Mouse (Mus musculus): ENCODE measurements at regions not wholly inside any gene's neighbourhood (a gene's known extent, or its start where the extent isn't known, plus 50 kb on each side); places are given as distances from the start of the nearest gene placed in this dataset.

DNA sequence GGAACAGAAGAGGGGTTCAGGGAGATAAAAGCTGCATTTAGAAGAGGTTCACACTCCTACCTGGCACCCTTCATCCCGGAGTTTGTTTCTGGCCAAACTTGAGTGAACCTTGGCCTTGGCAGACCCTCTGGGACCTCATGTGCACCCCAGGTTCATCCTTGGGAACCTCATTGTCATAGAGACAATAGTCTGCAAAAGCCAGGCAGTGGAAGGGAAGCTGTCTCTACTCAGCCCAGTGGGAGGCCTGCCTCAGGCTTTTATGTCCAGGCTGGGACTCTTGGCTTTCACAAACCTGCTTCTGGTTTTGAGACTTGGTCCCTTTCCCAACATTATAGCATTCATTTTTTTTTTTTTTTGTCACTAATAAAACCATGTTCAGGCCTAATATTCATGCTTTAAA, 80.3 kb upstream of the Ctbp2 start:
- 57% methylated on average over 1 of the region's 1 CpGs for WGBS

DNA sequence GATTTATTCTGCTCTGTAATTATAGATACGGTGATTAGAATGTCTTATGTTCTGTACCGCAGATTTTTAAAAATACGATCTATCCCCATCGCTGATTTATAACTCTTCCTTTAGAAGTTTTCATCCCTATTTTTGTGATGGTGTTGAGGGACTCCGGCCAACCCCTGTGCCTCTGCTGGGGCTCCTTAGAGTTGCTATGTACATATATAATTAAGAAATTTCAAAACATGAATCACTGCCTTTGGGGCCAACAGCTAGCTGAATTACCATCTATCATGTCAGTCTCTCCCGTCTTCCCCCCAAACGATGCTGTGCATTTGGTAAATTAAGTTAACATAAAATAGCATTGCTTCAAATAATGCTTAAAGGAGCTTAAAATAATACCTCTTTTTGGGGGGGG, 79.8 kb upstream of the Ctbp2 start:
- Histone ChIP-seq H3K4me3 (ENCODE audit: low read length) (no peak overlapping the region), H3K9ac (ENCODE audit: low read length) (no peak overlapping the region), H3K36me3 (ENCODE audit: control insufficient read depth, insufficient read depth) (no peaks in the 10 kb centered on the region), H3K4me2 (ENCODE audit: low read depth, low read length) (no peak overlapping the region), H3K27ac (ENCODE audit: low read length) (no peak overlapping the region), H3K27me3 (ENCODE audit: control insufficient read depth, insufficient read depth, low read length) (no peaks in the 10 kb centered on the region), H3K9me3 (replicated peaks; ENCODE audit: control insufficient read depth, low read length) (no peaks in the 10 kb centered on the region), H3K4me1 (ENCODE audit: control insufficient read depth, insufficient read depth, low read length) (peaks cover 7% of the 10 kb centered on the region)
- no peak for ATAC-seq (replicated peaks; ENCODE audit: extremely low read depth, insufficient read depth, low FRiP score)
- 88% methylated on average over 7 of the region's 7 CpGs for WGBS

More for the DNA sequence above, 80.3 kb upstream of the Ctbp2 start:
- Histone ChIP-seq H3K4me3 (ENCODE audit: low read length) (no peak overlapping the region), H3K36me3 (ENCODE audit: control insufficient read depth, insufficient read depth) (no peaks in the 10 kb centered on the region), H3K4me1 (ENCODE audit: control insufficient read depth, insufficient read depth, low read length) (peaks cover 7% of the 10 kb centered on the region), H3K27ac (ENCODE audit: low read length) (no peak overlapping the region), H3K27me3 (ENCODE audit: control insufficient read depth, insufficient read depth, low read length) (no peaks in the 10 kb centered on the region), H3K9me3 (replicated peaks; ENCODE audit: control insufficient read depth, low read length) (no peaks in the 10 kb centered on the region), H3K9ac (ENCODE audit: low read length) (no peak overlapping the region), H3K4me2 (ENCODE audit: low read depth, low read length) (no peak overlapping the region)
- ATAC-seq (replicated peaks; ENCODE audit: extremely low read depth, insufficient read depth, low FRiP score) = no peak

DNA sequence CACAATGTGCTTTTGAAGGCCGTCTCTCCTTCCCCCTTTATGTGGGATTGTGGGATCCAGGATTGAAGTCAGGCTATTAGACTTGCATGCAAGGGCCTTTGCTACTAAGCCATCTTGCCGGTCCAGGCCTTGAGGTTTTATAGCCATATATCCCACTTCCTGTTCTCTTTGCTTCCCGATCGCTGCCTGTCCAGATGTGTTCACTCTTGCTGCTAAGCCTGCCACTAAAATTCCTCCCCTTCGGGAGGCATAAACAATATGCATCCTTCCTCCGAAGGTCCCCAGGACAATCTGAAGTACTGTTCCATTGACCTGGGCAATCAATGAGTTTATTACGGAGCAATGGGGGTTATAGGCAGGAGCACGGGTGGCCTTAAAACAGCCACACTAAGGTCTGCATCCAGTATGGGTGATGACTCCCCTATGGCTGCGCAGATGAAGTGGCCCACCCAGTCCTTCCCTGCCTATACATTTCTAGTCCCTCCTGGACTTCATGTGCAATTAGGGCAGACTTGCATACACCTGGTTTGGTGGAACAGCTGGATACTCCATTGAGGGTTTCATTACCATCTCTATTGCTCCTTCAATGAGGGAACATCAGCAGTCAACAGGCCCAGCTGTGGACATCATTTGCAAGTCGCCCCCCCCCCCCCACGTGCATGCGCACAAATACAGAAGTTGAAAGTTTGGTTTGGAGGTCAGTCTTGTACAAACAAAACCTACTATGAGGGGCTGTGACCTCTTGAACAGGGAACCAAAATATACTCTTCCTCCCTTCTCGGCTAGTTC, 78.1 kb upstream of the Ctbp2 start:
- H3K4me2 ChIP-seq (ENCODE audit: low read depth, low read length) = no peak overlapping the region
- peaks cover 7% of the 10 kb centered on the region for H3K4me1 ChIP-seq (ENCODE audit: control insufficient read depth, insufficient read depth, low read length)
- H3K27ac ChIP-seq (ENCODE audit: low read length) = no peak overlapping the region
- 71% methylated on average over 13 of the region's 13 CpGs for WGBS
- no peak overlapping the region for H3K9ac ChIP-seq (ENCODE audit: low read length)
- no peaks in the 10 kb centered on the region for H3K36me3 ChIP-seq (ENCODE audit: control insufficient read depth, insufficient read depth)
- H3K4me3 ChIP-seq (ENCODE audit: low read length) = no peak overlapping the region
- ATAC-seq (replicated peaks; ENCODE audit: extremely low read depth, insufficient read depth, low FRiP score) = no peak
- H3K9me3 ChIP-seq (replicated peaks; ENCODE audit: control insufficient read depth, low read length) = no peaks in the 10 kb centered on the region
- H3K27me3 ChIP-seq (ENCODE audit: control insufficient read depth, insufficient read depth, low read length) = no peaks in the 10 kb centered on the region

DNA sequence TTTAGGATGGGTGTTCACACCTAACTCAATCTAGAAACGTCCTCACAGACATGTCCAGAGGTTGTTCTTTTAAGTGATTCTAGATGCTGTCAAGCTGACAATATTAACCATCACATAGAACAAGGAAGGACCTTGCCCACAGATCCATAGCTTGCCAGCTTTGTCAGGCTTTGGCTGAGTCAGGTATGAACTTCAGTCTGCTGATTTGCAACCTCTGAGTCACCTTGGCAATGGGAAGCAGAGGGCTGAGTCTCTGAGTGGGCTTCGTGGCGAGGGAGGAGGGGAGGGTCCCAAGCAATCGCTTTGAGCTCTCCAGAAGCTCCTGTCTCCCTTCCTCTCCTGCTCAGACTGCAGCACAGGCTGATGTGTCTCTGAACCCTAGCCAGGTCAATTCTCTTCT, 74.9 kb upstream of the Ctbp2 start:
- Histone ChIP-seq H3K27me3 (ENCODE audit: control insufficient read depth, insufficient read depth, low read length) (no peaks in the 10 kb centered on the region), H3K4me1 (ENCODE audit: control insufficient read depth, insufficient read depth, low read length) (no peaks in the 10 kb centered on the region), H3K4me3 (ENCODE audit: low read length) (no peak overlapping the region), H3K9ac (ENCODE audit: low read length) (no peak overlapping the region), H3K4me2 (ENCODE audit: low read depth, low read length) (no peak overlapping the region), H3K27ac (ENCODE audit: low read length) (no peak overlapping the region), H3K9me3 (replicated peaks; ENCODE audit: control insufficient read depth, low read length) (no peaks in the 10 kb centered on the region), H3K36me3 (ENCODE audit: control insufficient read depth, insufficient read depth) (no peaks in the 10 kb centered on the region)
- no peak for ATAC-seq (replicated peaks; ENCODE audit: extremely low read depth, insufficient read depth, low FRiP score)
- WGBS = 53% methylated on average over 4 of the region's 4 CpGs

DNA sequence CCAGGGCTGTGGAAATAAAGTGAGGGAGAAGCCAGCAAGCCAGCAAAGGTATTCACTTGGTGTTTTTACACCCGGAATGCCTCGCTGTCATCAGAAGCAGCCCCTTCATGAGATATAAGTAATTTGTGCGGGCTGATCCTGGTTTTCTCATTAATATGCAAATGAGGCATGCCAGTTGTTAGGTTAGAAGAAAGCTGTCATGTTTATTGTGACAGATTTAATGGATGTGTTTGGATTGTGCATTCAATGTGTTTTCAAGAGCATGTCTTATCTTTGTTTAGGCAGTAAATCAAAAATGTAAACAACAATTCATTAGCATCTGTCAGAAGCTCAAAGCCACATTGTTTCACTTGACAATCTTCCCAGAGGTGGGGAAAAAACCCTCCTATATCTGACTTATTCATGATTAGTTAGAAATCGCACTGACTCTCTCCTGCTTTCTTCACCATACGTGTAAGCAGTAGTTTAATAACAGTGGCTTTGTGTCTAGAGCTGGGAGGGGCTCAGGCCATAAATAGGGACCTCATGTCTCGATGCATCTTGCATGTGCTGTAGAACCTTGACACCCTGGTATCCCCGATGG, 65.8 kb upstream of the Ctbp2 start:
- H3K27me3 ChIP-seq (ENCODE audit: control insufficient read depth, insufficient read depth, low read length) = no peaks in the 10 kb centered on the region
- no peak overlapping the region for H3K9ac ChIP-seq (ENCODE audit: low read length)
- no peaks in the 10 kb centered on the region for H3K36me3 ChIP-seq (ENCODE audit: control insufficient read depth, insufficient read depth)
- no peaks in the 10 kb centered on the region for H3K9me3 ChIP-seq (replicated peaks; ENCODE audit: control insufficient read depth, low read length)
- no peak for ATAC-seq (replicated peaks; ENCODE audit: extremely low read depth, insufficient read depth, low FRiP score)
- H3K4me1 ChIP-seq (ENCODE audit: control insufficient read depth, insufficient read depth, low read length) = no peaks in the 10 kb centered on the region; the same call in 1 of the 2 replicates
- no peak overlapping the region for H3K4me2 ChIP-seq (ENCODE audit: low read depth, low read length)
- no peak overlapping the region for H3K4me3 ChIP-seq (ENCODE audit: low read length)
- no peak overlapping the region for H3K27ac ChIP-seq (ENCODE audit: low read length)
- 64% methylated on average over 7 of the region's 7 CpGs for WGBS

DNA sequence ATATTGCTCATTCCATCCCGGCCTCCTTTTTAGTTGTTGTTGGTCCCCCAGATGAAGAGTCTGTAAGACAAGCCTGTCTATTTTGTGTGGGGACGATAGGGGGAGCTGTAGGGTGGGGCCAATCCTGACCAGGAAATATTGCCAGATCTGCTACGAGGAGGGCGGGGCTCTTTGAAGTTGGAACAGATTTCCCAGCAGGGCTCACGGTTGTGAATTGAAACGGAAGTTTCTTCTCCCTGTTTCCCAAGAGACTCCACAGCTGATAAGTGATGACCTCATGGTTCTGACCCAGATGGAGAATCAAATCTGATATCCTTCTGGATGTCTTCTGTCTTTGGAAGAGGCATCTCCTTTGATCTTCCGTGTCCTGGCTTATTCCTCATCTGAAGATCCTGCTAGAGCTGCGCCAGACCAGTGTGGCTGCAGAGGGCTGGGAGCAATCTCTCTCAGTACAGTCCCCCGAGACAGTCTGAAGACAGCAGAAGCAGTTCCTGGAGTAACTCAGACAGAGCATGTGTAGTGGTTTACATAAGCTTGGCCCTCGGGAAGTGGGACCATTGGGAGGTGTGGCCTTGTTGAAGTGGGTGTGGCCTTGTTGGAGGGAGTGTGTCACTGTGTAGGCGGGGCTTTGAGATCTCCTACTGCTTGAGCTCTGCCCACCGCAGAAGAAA, 61.9 kb upstream of the Ctbp2 start:
- Histone ChIP-seq H3K27me3 (ENCODE audit: control insufficient read depth, insufficient read depth, low read length) (no peaks in the 10 kb centered on the region), H3K9ac (ENCODE audit: low read length) (no peak overlapping the region), H3K9me3 (replicated peaks; ENCODE audit: control insufficient read depth, low read length) (no peaks in the 10 kb centered on the region; the same call in 1 of the 2 replicates), H3K27ac (ENCODE audit: low read length) (peak overlapping the region; percentile 33), H3K4me2 (ENCODE audit: low read depth, low read length) (peak overlapping the region; percentile 57), H3K4me1 (ENCODE audit: control insufficient read depth, insufficient read depth, low read length) (no peaks in the 10 kb centered on the region; the same call in 1 of the 2 replicates), H3K36me3 (ENCODE audit: control insufficient read depth, insufficient read depth) (no peaks in the 10 kb centered on the region), H3K4me3 (ENCODE audit: low read length) (peak overlapping the region; percentile 15; the same call in 1 of the 2 replicates)
- 14% methylated on average over 12 of the region's 12 CpGs for WGBS
- peak; percentile 85 for ATAC-seq (replicated peaks; ENCODE audit: extremely low read depth, insufficient read depth, low FRiP score)

DNA sequence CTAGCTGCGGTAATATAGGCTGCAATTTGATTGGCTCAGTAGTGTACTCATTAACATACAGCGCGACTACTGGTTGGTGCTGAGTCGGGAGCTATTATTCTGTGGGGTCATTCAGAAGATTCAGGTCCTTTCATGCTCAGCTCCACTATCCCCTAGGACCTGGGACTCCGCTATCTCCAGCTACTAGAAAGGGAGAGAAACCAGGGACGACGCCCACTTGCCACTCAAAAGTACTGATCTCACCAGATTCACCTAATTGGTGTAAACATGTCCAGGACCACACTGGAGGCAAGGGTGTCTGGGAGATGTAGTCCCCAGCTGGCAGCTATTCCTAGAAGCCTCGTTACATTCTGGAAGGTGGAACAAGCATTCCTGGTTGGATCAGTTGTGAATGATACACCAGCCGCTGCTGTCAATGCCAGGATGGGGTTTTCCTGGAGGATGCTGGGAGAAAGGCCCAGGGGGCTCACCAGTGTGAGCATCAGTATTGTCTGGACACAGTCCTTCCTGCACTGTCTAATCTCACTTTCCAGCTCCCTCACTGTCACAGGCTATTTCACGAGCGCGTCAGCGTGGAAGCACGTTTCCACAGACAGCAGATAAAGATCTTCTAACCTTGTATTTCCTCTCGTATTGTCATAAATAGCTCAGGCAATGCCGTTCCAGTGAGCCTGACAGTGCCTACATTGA, 60.9 kb upstream of the Ctbp2 start:
- peak overlapping the region; percentile 13; the same call in 1 of the 2 replicates for H3K4me3 ChIP-seq (ENCODE audit: low read length)
- no peak overlapping the region for H3K9ac ChIP-seq (ENCODE audit: low read length)
- ATAC-seq (replicated peaks; ENCODE audit: extremely low read depth, insufficient read depth, low FRiP score) = peak; percentile 24; the same call in 1 of the 2 replicates
- H3K27me3 ChIP-seq (ENCODE audit: control insufficient read depth, insufficient read depth, low read length) = no peaks in the 10 kb centered on the region
- H3K9me3 ChIP-seq (replicated peaks; ENCODE audit: control insufficient read depth, low read length) = no peaks in the 10 kb centered on the region; the same call in 1 of the 2 replicates
- H3K4me2 ChIP-seq (ENCODE audit: low read depth, low read length) = peak overlapping the region; percentile 35
- H3K4me1 ChIP-seq (ENCODE audit: control insufficient read depth, insufficient read depth, low read length) = no peaks in the 10 kb centered on the region; the same call in 1 of the 2 replicates
- H3K36me3 ChIP-seq (ENCODE audit: control insufficient read depth, insufficient read depth) = no peaks in the 10 kb centered on the region
- WGBS = 38% methylated on average over 16 of the region's 16 CpGs
- H3K27ac ChIP-seq (ENCODE audit: low read length) = no peak overlapping the region

DNA sequence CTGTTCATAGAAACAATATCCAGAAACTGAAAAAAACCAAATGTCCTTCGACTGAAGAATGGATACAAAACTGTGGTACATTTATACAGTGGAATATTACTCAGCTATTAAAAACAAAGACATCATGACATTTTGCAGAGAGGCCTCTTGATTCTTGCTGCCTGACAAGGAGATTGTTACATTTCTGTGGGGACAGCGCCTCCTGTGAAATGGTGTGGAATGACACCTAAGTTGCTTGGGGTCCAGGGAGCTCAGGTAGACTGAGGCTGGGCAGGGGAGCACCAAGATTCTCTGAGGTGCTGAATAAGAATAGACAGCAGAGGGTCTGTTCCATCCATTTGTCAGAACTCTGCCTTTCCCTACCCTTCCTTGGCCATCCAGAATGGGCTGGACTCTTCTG, 57.2 kb upstream of the Ctbp2 start:
- no peak overlapping the region for H3K9ac ChIP-seq (ENCODE audit: low read length)
- WGBS = 37% methylated on average over 2 of the region's 2 CpGs
- H3K27me3 ChIP-seq (ENCODE audit: control insufficient read depth, insufficient read depth, low read length) = no peaks in the 10 kb centered on the region
- no peak overlapping the region for H3K27ac ChIP-seq (ENCODE audit: low read length)
- H3K36me3 ChIP-seq (ENCODE audit: control insufficient read depth, insufficient read depth) = no peaks in the 10 kb centered on the region
- H3K4me1 ChIP-seq (ENCODE audit: control insufficient read depth, insufficient read depth, low read length) = peaks cover 11% of the 10 kb centered on the region
- H3K9me3 ChIP-seq (replicated peaks; ENCODE audit: control insufficient read depth, low read length) = no peaks in the 10 kb centered on the region; the same call in 1 of the 2 replicates
- no peak for ATAC-seq (replicated peaks; ENCODE audit: extremely low read depth, insufficient read depth, low FRiP score)
- H3K4me3 ChIP-seq (ENCODE audit: low read length) = no peak overlapping the region
- H3K4me2 ChIP-seq (ENCODE audit: low read depth, low read length) = no peak overlapping the region

Data from heart, embryonic 16.5 days (tissue).